Mouse (Mus musculus): ENCODE data around the gene H2afv. TPM values are rescaled to one million over a fixed set of nuclear protein-coding genes. Genes with fewer than 3 reads are reported as not detected.

Gene H2afv
- total RNA-seq (2021) = 10 to 100 TPM; 44.2 to 70.3 TPM
- long read RNA-seq, experiment 1, transcript H2afv-202 (5 exons, 1,633 nt) = major isoform, 149 of 169 reads
- long read RNA-seq, experiment 1, transcript H2afv-201 (4 exons, 519 nt) = minor isoform, 13 of 169 reads
- long read RNA-seq, experiment 1, partial matches to known transcripts = 1 of 169 reads
- long read RNA-seq, experiment 1, other reads (novel, unspliced or antisense) = 6 of 169 reads
- long read RNA-seq, experiment 2, transcript H2afv-201 (4 exons, 519 nt) = minor isoform, 9 of 154 reads
- long read RNA-seq, experiment 2, transcript H2afv-202 (5 exons, 1,633 nt) = major isoform, 138 of 154 reads
- long read RNA-seq, experiment 2, partial matches to known transcripts = 2 of 154 reads
- long read RNA-seq, experiment 2, other reads (novel, unspliced or antisense) = 5 of 154 reads

DNA sequence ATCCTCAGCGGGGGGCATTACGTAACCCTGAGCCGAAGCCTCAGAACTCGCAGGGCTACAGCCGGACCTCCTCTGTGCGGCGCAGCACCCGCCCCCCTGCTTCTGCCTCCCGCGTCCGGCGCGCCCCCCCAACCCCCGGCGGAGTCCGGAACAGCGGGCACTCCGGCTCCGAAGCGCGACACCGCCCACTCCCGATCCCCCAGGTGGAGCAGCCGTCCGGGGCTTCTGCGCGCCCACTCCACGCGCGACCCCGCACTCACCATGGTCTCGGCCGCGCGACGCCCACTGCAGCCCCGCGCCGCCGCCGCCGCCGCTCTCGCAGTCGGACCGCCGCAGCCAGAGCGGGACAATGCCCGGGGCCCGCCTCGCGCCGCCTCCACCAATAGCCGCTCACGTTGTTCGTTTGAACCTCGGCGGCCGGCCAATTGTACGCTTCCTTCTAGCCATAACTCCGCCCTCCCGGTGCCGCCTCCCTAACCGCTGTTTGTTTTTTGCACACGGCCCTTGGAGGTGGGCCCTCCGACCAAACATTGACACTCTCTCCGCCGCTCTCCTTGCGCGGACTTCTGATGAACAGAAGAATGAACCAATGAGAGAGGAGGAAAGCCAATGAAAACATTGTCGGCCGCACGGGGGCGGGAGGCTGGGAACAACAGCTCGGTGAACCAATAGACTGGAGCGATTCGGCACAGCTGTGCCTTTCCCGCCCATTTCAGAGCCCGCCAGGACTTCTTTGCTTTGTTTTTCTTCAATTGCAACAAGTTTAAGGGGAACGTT lies at the start of gene H2afv:
H2afv (minus strand) TSS at position 367 of the 777 bp plus-strand sequence.
- peak; percentile 100 for DNase-seq
- intact Hi-C loops (cut with DNase I) = loop anchor here (2.0 kb wide), 1 partner anchor 31 kb away; the partner anchor contains the start of gene Purb

DNA sequence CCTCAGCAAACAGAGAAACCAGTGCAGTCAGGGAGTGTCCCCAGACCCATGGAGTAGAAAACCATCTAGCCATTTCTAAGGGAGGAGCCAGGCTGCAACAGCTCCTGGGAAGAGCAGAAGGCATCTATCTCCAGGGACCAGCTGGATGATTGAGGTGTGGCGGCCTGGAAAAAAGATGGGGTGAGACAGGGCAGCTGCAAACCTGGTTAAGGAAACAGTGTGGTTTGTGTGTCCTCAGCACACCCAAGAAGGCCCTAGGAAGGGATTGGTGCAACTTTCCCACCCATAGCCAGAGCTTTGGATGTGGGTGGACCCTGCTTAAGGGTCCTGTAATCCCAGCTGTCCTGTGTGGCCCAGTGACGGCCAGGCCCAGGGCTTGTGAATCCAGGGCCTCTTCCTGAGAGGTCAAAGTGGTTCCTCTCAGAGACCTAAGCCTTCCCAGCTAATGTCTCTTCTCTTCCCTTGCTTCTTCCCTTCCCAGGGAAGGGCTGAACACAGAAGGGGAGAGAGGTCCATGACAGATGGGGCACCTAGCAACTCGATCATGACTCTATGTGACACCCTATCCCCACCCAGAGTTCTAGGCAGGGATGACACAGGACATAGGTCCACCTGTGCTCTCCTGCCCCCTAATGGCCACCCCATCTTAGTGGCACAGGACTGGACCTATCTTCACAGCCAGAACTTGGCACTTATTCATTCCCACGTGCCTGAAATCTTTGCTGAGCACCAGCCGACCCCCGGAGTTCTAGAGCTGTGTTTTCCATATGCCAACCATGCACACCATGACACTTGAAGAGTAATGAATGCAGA lies 45.7 kb upstream of the H2afv start:
- intact Hi-C loops (cut with DNase I) = no loop called here
- H3K27ac ChIP-seq = no peak overlapping the region
- no peak overlapping the region for H3K4me3 ChIP-seq
- peak; percentile 65 for TF ChIP-seq CTCF (IDR thresholded peaks at IDR 0.05)
- peak; percentile 67 for DNase-seq

More for the DNA sequence above, at the start of gene H2afv:
- H3K27ac ChIP-seq = peak within 1 kb of the TSS; percentile 95
- TF ChIP-seq CTCF (IDR thresholded peaks at IDR 0.05) = peak; percentile 45
- peak within 1 kb of the TSS; percentile 87 for H3K4me3 ChIP-seq

- Histone ChIP-seq H3K27ac (no peak overlapping the region), H3K4me3 (no peak overlapping the region)
- DNase-seq = no peak
- no peak for TF ChIP-seq CTCF (IDR thresholded peaks at IDR 0.05)
- intact Hi-C loops (cut with DNase I) = no loop called here
Observed at GRCm38 (mm10) chr11:6489257-6489656, 45.0 kb upstream of the H2afv start.

- intact Hi-C loops (cut with DNase I) = no loop called here
- Histone ChIP-seq H3K4me3 (no peak overlapping the region), H3K27ac (no peak overlapping the region)
- no peak for TF ChIP-seq CTCF (IDR thresholded peaks at IDR 0.05)
- no peak for DNase-seq
Observed at GRCm38 (mm10) chr11:6488041-6488684, 43.9 kb upstream of the H2afv start.

DNA sequence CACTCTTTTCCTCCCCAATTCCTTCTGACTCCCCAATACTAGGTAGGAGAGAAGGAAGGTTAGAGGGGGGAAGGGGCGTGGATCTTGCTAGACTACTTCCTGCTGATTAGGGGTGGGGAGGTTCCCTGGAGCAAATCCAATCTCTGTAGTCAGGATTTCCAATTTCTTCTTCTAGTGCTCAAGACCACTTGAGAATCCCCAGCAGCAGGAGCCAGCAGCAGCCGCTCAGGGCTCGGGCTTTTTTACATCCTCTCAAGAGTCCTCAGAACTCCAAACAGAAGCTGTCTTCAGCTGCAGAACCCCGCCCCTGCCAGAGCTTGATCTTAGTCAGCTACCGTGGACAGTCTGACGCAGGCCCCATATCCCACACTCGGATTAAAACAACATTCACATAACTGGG lies 43.3 kb upstream of the H2afv start:
- Histone ChIP-seq H3K27ac (no peak overlapping the region), H3K4me3 (no peak overlapping the region)
- intact Hi-C loops (cut with DNase I) = no loop called here
- TF ChIP-seq CTCF (IDR thresholded peaks at IDR 0.05) = no peak
- DNase-seq = no peak

- DNase-seq = no peak
- no peak for TF ChIP-seq CTCF (IDR thresholded peaks at IDR 0.05)
- intact Hi-C loops (cut with DNase I) = no loop called here
- Histone ChIP-seq H3K27ac (no peak overlapping the region), H3K4me3 (no peak overlapping the region)
Observed at GRCm38 (mm10) chr11:6486916-6487315, 42.7 kb upstream of the H2afv start.

DNA sequence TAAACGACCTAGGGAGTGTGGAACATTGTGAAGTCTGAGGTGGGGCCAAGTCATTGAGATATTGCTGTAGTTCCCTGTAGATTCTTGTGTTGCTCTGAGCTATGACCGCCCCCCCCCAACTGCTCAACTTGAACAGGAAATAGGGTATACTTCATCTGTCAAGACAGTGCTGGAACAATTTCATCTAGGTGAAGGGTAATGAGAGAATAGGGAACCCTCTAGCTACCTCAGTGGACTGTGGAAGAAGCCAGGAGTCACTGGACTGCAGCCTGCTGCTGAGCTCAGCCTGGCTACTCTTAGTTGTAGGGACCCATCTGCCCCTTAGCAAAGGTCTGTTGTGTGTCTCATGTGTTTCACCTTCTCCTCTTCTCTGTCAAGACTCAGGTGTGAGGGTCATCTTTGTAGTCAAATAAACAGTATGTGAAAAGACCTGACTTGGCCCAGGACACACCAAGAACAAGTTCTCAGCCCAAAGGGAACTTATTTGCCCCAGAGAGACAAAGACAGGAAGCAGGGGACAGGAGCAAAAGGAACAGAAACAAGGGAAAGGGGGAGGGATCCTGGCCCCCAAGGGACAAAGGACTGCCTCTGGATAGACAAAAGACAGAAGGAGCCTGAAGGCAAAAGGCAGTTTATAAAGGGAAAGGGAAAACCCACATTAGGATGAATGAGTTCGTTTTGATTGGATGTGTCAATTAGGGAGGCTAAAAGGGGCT lies 40.2 kb upstream of the H2afv start:
- no peak for DNase-seq
- H3K4me3 ChIP-seq = no peak overlapping the region
- intact Hi-C loops (cut with DNase I) = no loop called here
- no peak overlapping the region for H3K27ac ChIP-seq
- no peak for TF ChIP-seq CTCF (IDR thresholded peaks at IDR 0.05)

- H3K27ac ChIP-seq = no peak overlapping the region
- no peak for TF ChIP-seq CTCF (IDR thresholded peaks at IDR 0.05)
- DNase-seq = no peak
- H3K4me3 ChIP-seq = no peak overlapping the region
- intact Hi-C loops (cut with DNase I) = no loop called here
Observed at GRCm38 (mm10) chr11:6483103-6483502, 38.9 kb upstream of the H2afv start.

DNA sequence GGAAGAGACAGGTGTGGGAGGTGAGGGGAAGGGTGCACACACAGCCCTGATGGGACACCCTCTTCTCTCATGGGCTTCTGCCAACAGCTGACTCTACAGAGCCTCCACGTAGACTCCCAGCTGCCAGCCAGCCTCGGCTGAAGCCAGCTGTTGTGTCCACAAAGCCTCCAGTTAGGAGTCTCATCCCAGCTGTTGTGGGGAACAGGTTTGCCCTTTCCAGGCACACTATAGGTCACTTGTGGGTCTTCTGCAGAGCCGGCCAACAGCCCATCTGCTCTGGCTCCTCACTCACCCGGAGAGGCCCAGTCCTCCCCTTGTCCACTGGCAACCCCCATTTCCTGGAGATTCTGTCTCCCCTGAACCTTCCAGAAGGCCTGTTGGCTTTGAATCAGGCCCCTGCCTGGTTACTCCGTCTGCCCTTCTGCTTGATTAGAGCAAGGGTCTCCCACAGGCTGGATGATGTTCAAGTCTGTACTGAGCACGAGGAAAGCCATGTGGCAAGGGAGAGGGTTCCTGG lies 37.5 kb upstream of the H2afv start:
- peak; percentile 32 for DNase-seq
- TF ChIP-seq CTCF (IDR thresholded peaks at IDR 0.05) = no peak
- no peak overlapping the region for H3K27ac ChIP-seq
- intact Hi-C loops (cut with DNase I) = no loop called here
- H3K4me3 ChIP-seq = no peak overlapping the region

GRCm38 (mm10) chr11:6480681-6481405 lies 36.6 kb upstream of the H2afv start:
- Histone ChIP-seq H3K27ac (no peak overlapping the region), H3K4me3 (no peak overlapping the region)
- no peak for DNase-seq
- intact Hi-C loops (cut with DNase I) = no loop called here
- TF ChIP-seq CTCF (IDR thresholded peaks at IDR 0.05) = no peak

DNA sequence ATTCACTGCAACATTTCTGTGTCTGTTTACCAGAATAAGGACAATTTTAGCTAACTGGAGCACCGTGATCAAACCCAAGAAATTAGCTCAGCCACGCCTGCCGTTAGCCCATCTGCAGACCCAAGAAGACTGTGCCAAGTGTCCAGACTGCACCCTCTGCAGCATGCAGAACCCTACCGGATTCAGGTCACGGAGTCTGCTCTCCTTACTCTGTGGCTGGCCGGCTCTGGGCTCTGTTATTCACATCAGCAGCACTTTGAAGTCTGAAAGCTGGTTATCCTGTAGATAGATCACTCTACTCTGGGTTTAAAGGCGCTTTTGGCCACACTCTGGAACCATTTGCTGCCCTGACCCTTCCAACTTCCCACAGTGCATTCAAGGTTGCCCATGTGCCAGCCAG lies 35.9 kb upstream of the H2afv start:
- H3K27ac ChIP-seq = no peak overlapping the region
- intact Hi-C loops (cut with DNase I) = no loop called here
- DNase-seq = no peak
- no peak overlapping the region for H3K4me3 ChIP-seq
- no peak for TF ChIP-seq CTCF (IDR thresholded peaks at IDR 0.05)

Measured in gastrocnemius, adult 2 months (tissue).